Mouse (Mus musculus) liver, embryonic 16.5 days (tissue): ENCODE results near the gene Rab5c. TPM values are rescaled to one million over a fixed set of nuclear protein-coding genes. Genes with fewer than 3 reads are reported as not detected.
A peak's percentile ranks its signal among the peaks of the same experiment; 100 is the strongest.

Experiments used
- ATAC-seq: fragments of 200-750 bp; cut with Nextera tagmentation; 2 replicates; pipeline ENCODE4 v1.8.0; 2017; ENCODE audit warnings: low read depth, mild to moderate bottlenecking, moderate number of reproducible peaks, moderate library complexity
- H3K27ac ChIP-seq: fragments of 300-500 bp; sonication (generic); 2 replicates; pipeline ENCODE4 v1.5.1; 2014; ENCODE audit warnings: mild to moderate bottlenecking, low read length
- H3K27me3 ChIP-seq: fragments of 300-500 bp; sonication (generic); 2 replicates; pipeline ENCODE4 v1.6.1; 2014; ENCODE audit warnings: low read depth, low read length, mixed read lengths; ENCODE audit not compliant: control insufficient read depth, insufficient read depth
- H3K36me3 ChIP-seq: fragments of 300-500 bp; sonication (generic); 2 replicates; pipeline ENCODE4 v1.6.1; 2014; ENCODE audit warnings: mild to moderate bottlenecking; ENCODE audit not compliant: control insufficient read depth, insufficient read depth
- H3K4me1 ChIP-seq: fragments of 300-500 bp; sonication (generic); 2 replicates; pipeline ENCODE4 v1.6.1; 2014; ENCODE audit warnings: low read depth, low read length, mixed read lengths; ENCODE audit not compliant: control insufficient read depth
- H3K4me2 ChIP-seq: fragments of 300-500 bp; sonication (generic); 2 replicates; pipeline ENCODE4 v1.6.1; 2014; ENCODE audit warnings: low read depth, low read length, mixed read lengths
- H3K4me3 ChIP-seq: fragments of 300-500 bp; sonication (generic); 2 replicates; pipeline ENCODE4 v1.5.1; 2014; ENCODE audit warnings: low read depth, mild to moderate bottlenecking, low read length
- H3K9ac ChIP-seq: fragments of 300-500 bp; sonication (generic); 2 replicates; pipeline ENCODE4 v1.6.1; 2014; ENCODE audit warnings: low read depth, low read length
- H3K9me3 ChIP-seq: fragments of 300-500 bp; sonication (generic); replicated peaks from 2 replicates; pipeline ENCODE4 v1.6.1; 2016; ENCODE audit warnings: low read length; ENCODE audit not compliant: control insufficient read depth
- WGBS: fragments of 180-500 bp; shearing (Covaris S2); extraction: QIAGEN DNeasy Blood & Tissue Kit; methylation state at CpG from one replicate; pipeline ENCODE4 v1.1.7; 2014; ENCODE audit not compliant: insufficient replicate concordance; 5-methylcytosine and 5-hydroxymethylcytosine counted together
- polyA plus RNA-seq: library from polyadenylated mRNA; unstranded; fragments of >200 nt; fragmentation: Nextera tagmentation; extraction: Ambion mirVana; gene quantifications from 2 replicates; pipeline ENCODE4 v1.2.1, GENCODE M21; 2015

Gene Rab5c
- 21.9 and 22.6 TPM in 2 replicates for polyA plus RNA-seq

DNA sequence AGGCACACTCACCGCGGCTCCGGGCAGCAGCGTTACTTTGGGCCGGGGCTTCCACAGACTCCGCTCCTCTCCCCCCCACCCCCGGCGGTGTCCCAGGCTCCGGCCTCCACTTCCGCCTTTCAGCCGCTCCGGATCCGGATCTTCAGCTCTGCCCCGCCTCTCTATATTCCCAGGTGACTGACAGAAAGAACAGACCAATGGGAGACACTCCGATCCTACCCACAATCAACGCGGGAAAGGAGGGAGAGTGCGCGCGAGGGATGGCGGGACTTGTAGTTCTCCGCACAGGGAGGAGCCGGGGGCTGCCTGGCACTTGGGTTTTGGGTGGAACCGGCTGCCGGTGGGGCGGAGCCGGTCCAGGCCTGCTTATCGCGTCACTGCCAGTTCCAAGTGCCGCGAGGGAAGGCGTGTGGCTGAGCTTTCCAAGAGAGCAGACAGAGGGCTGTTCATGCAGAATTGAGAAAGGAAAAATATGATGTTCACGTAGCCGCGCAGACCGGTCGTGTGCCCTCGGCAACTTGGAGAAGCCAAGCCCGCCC is at the start of gene Rab5c:
Gene Rab5c, minus strand, starts transcription at position 150 of the 539 bp plus-strand sequence.
- no peaks in the 10 kb centered on the region for H3K9me3 ChIP-seq
- H3K4me1 ChIP-seq: peaks cover 37% of the 10 kb centered on the region
- peak within 1 kb of the TSS; percentile 89 for H3K9ac ChIP-seq
- no peaks in the 10 kb centered on the region for H3K27me3 ChIP-seq
- WGBS: 0% methylated on average over 39 of the region's 39 CpGs
- peak; percentile 98 for ATAC-seq
- peak within 1 kb of the TSS; percentile 82 for H3K4me3 ChIP-seq
- peak within 1 kb of the TSS; percentile 89 for H3K4me2 ChIP-seq
- peaks cover 1% of the 10 kb centered on the region; the same call in 1 of the 2 replicates for H3K36me3 ChIP-seq
- peak within 1 kb of the TSS; percentile 88 for H3K27ac ChIP-seq

DNA sequence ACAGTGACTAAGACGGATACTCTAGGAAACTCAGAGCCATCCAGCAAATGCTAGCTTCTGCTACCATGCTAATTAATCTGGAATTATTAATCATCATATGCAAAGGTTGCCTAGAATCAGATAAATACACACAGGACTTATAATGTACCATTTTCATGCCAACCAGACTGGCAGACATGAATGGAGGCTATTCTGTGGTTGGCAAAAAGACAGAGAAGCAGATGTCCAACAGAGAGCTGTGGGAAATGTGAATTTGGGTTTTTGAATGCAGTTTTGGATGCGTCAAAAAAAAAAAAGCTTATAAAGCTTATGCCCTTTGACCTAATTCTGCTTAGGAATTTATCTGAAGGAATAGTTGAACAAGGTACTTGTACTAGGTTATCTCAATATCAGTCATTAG is 47.8 kb upstream of the Rab5c start:
- H3K4me3 ChIP-seq: no peak overlapping the region
- no peaks in the 10 kb centered on the region for H3K9me3 ChIP-seq
- no peak overlapping the region for H3K9ac ChIP-seq
- no peak overlapping the region for H3K4me2 ChIP-seq
- no peak overlapping the region for H3K27ac ChIP-seq
- peaks cover 41% of the 10 kb centered on the region for H3K36me3 ChIP-seq
- ATAC-seq: no peak
- H3K27me3 ChIP-seq: no peaks in the 10 kb centered on the region
- no peaks in the 10 kb centered on the region for H3K4me1 ChIP-seq
- 83% methylated on average over 2 of the region's 2 CpGs for WGBS

DNA sequence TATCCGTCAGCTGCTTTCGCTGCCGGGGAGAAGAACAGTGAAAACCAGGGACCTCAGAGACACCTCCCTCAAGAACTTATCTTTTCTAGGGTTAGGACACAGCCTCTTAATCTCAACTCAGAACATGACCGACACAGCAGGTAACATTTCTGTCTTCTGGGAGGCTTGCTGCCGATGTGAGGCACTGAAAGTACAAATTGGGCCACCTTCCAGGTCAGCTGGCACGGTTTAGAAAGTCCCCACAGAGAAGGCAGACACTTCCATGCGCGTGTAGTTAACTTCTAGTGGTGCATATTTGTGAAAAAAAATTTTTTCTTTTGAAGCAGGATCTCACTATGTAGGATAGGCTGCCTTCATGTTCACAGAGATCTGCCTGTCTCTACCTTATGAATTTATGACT is 46.3 kb upstream of the Rab5c start:
- Histone ChIP-seq H3K27ac (no peak overlapping the region), H3K4me2 (no peak overlapping the region), H3K9me3 (no peaks in the 10 kb centered on the region), H3K9ac (no peak overlapping the region), H3K4me3 (no peak overlapping the region), H3K27me3 (no peaks in the 10 kb centered on the region), H3K4me1 (no peaks in the 10 kb centered on the region), H3K36me3 (peaks cover 41% of the 10 kb centered on the region)
- 77% methylated on average over 8 of the region's 8 CpGs for WGBS
- ATAC-seq: no peak

DNA sequence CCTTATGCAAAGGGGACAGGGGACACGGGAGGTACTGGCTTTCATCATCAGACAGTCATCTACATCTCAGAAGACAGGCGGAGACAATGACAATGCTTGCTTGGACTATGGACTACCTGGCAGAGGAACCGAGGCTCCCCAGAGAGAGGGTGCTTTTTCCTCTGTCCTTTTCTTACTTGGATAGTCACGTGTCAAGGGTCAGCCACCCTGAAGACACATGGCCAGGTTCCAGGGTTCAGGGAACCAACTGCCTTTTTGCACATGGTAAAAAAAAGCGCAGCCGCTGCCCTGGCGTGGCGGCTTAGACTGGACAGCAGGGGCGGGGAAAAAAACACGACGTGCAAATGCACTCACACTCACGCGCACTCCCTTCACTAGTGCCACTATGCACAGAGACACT is 44.6 kb upstream of the Rab5c start:
- Histone ChIP-seq H3K4me2 (no peak overlapping the region), H3K27me3 (no peaks in the 10 kb centered on the region), H3K27ac (no peak overlapping the region), H3K9me3 (no peaks in the 10 kb centered on the region), H3K36me3 (peaks cover 32% of the 10 kb centered on the region), H3K4me1 (no peaks in the 10 kb centered on the region), H3K4me3 (no peak overlapping the region), H3K9ac (no peak overlapping the region)
- 81% methylated on average over 13 of the region's 13 CpGs for WGBS
- no peak for ATAC-seq

DNA sequence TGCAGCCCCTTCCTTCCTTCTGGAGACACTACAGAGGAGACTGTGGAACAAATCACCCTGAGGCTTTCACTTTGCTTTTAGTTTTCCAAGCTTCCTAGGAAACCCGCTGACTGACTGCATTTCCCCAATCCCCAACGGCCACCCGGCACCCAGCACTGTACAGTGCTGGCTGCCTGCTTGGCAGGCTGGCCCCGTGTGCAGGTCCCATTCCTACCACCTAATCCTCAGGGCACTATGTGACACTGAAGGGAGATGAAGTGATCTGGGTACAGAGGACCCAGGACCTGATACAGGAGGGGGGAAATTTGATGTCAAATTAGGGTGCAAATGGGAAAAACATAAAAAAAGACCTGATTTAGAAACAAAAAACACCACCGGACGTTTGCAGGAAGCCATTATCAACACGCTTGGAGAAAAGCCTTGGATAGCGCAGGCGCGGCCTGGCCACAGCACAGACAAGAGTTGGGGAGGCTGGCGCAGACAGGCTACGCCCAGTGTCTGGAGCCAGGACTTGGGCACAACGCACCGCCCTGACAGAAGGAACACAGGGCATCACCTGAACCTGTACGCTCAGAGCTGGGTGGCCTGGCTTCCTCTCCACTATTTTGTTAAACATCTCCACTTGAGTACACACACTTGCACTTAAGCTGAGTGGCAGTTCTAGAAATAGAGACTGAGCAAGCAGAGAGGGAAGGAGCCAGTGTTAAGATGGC is 43.9 kb upstream of the Rab5c start:
- no peak for ATAC-seq
- WGBS: 74% methylated on average over 15 of the region's 15 CpGs
- H3K9ac ChIP-seq: no peak overlapping the region
- no peaks in the 10 kb centered on the region for H3K9me3 ChIP-seq
- H3K27ac ChIP-seq: no peak overlapping the region
- no peaks in the 10 kb centered on the region for H3K27me3 ChIP-seq
- H3K4me1 ChIP-seq: no peaks in the 10 kb centered on the region
- peaks cover 27% of the 10 kb centered on the region for H3K36me3 ChIP-seq
- H3K4me2 ChIP-seq: no peak overlapping the region
- no peak overlapping the region for H3K4me3 ChIP-seq

DNA sequence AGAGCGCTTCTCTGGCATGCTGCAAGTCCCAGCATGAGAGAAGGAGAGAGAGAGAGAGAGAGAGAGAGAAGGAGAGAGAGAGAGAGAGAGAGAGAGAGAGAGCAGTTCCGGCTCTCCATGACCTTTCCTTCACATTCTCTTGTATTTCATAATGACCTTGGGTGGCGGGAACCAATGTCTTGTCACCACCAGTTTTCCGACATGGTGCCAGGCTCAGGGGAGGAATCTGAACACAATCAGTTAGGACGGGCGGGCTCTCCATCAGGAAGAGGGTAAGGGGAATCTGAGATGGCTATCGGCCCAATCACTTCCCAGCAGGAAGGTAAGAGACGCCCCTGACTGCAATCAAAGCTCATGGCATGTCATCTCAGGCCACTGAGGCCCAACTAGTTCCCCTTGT is 42.2 kb upstream of the Rab5c start:
- Histone ChIP-seq H3K4me1 (no peaks in the 10 kb centered on the region), H3K27ac (no peak overlapping the region), H3K27me3 (no peaks in the 10 kb centered on the region), H3K4me3 (no peak overlapping the region), H3K9ac (no peak overlapping the region), H3K4me2 (no peak overlapping the region), H3K36me3 (peaks cover 15% of the 10 kb centered on the region), H3K9me3 (no peaks in the 10 kb centered on the region)
- WGBS: 76% methylated on average over 8 of the region's 8 CpGs
- no peak for ATAC-seq

DNA sequence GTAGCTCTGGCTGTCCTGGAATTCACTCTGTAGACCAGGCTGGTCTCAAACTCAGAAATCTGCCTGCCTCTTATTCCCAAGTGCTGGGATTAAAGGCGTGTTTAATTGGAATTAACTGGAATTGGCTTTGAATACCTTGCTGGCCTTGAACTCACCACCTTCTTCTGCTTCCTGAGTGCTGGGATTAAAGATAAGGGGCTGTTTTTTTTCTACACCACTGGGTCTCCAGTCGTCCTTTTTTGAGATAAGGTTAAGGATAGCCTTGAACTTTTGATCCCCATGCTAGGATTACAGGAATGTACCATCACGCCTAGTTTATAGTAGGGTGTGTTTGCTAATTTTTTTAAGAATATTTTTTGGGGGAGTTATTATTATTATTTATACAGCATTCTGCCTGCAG is 40.1 kb upstream of the Rab5c start:
- H3K4me1 ChIP-seq: no peaks in the 10 kb centered on the region
- no peaks in the 10 kb centered on the region for H3K9me3 ChIP-seq
- no peak for ATAC-seq
- no peaks in the 10 kb centered on the region for H3K27me3 ChIP-seq
- H3K36me3 ChIP-seq: peaks cover 12% of the 10 kb centered on the region
- no peak overlapping the region for H3K27ac ChIP-seq
- 51% methylated on average over 3 of the region's 3 CpGs for WGBS
- H3K4me2 ChIP-seq: no peak overlapping the region
- no peak overlapping the region for H3K9ac ChIP-seq
- H3K4me3 ChIP-seq: no peak overlapping the region

DNA sequence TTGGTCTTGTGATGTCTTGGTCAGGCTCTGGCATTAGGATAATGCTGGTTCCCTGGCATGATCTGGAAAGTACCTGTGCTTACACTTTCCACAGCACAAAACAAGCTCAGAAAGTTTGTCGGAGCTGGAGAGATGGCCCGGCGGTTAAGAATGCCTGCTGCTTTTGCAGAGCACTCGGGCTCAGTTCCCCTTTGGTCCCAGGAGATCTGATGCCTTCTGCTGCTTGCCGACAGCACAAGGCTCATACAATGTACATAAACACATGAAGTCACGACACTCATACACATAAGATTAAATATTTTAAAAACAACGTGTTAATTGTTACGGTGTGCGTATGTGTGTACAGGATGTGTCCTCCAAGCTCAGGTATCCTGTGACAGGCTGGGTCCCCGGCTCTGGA is 37.9 kb upstream of the Rab5c start:
- Histone ChIP-seq H3K27ac (no peak overlapping the region), H3K4me1 (no peaks in the 10 kb centered on the region), H3K36me3 (no peaks in the 10 kb centered on the region; the same call in none of the 2 replicates), H3K27me3 (no peaks in the 10 kb centered on the region), H3K9ac (no peak overlapping the region), H3K9me3 (no peaks in the 10 kb centered on the region), H3K4me2 (no peak overlapping the region), H3K4me3 (no peak overlapping the region)
- 74% methylated on average over 10 of the region's 10 CpGs for WGBS
- no peak for ATAC-seq

DNA sequence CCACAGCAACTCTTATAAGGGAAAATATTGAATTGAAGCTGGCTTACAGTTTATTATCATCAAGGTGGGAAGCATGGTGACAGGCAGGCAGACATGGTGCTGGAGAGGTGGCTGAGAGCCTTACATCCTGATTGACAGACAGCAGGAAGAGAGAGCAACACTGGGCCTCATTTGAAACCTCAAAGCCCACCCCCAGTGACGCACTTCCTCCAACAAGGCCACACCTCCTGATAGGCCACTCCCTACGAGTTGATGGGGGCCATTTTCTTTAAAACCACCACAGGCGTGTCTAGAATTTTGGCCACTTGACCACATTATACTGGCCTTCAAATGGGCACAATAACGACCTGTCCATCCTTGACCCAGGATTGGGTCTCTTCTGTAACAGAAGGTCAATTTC is 36.2 kb upstream of the Rab5c start:
- Histone ChIP-seq H3K9ac (no peak overlapping the region), H3K9me3 (no peaks in the 10 kb centered on the region), H3K4me1 (peaks cover 5% of the 10 kb centered on the region), H3K27me3 (no peaks in the 10 kb centered on the region), H3K36me3 (no peaks in the 10 kb centered on the region), H3K4me3 (no peak overlapping the region), H3K27ac (no peak overlapping the region), H3K4me2 (no peak overlapping the region)
- ATAC-seq: no peak
- 52% methylated on average over 4 of the region's 4 CpGs for WGBS
